Mouse (Mus musculus) liver, embryonic 14.5 days (tissue): ENCODE measurements around the gene Prpf38b.

Experiments used
- CTCF ChIP-seq: IDR thresholded peaks from 2 replicates; pipeline ENCODE4 v1.5.1; 2016; ENCODE audit warnings: antibody characterized with exemption, low read depth, control low read depth
- EP300 ChIP-seq: IDR thresholded peaks from 2 replicates; pipeline ENCODE4 v1.6.1; 2016; ENCODE audit warnings: antibody characterized with exemption, low read depth

- TF ChIP-seq CTCF, result no peak
- no peak for TF ChIP-seq EP300
Observed at GRCm38 (mm10) chr3:108855371-108855770, 56.2 kb downstream of the Prpf38b start.
